Mouse (Mus musculus) limb, embryonic 14.5 days (tissue): Measurements from ENCODE around the gene Gpr141. TPM values are rescaled to one million over a fixed set of nuclear protein-coding genes. Genes with fewer than 3 reads are reported as not detected.

Experiments
- ATAC-seq: fragments of 200-750 bp; cut with Nextera tagmentation; 2 replicates; pipeline ENCODE4 v1.8.0; 2017; ENCODE audit warnings: low read depth, moderate number of reproducible peaks, moderate TSS enrichment; ENCODE audit not compliant: low FRiP score
- DNase-seq: peaks from one replicate; pipeline ENCODE4 v3.0.0-alpha.2; 2015; ENCODE audit warnings: low spot score
- H3K27ac ChIP-seq: fragments of 300-500 bp; sonication (generic); replicated peaks from 2 replicates; pipeline ENCODE4 v1.5.1; 2014; ENCODE audit warnings: low read depth, mild to moderate bottlenecking, low read length, moderate library complexity, mixed read lengths
- H3K27me3 ChIP-seq: fragments of 300-500 bp; sonication (generic); 2 replicates; pipeline ENCODE4 v1.6.1; 2014; ENCODE audit warnings: low read length, mixed read lengths; ENCODE audit not compliant: control insufficient read depth, insufficient read depth
- H3K36me3 ChIP-seq: fragments of 300-500 bp; sonication (generic); 2 replicates; pipeline ENCODE4 v1.6.1; 2014; ENCODE audit warnings: mild to moderate bottlenecking, low read length, moderate library complexity, mixed read lengths; ENCODE audit not compliant: control insufficient read depth, insufficient read depth
- H3K4me1 ChIP-seq: fragments of 300-500 bp; sonication (generic); 2 replicates; pipeline ENCODE4 v1.6.1; 2014; ENCODE audit warnings: antibody characterized with exemption, low read length, mixed read lengths; ENCODE audit not compliant: control insufficient read depth, insufficient read depth
- H3K4me2 ChIP-seq: fragments of 300-500 bp; sonication (generic); replicated peaks from 2 replicates; pipeline ENCODE4 v1.6.1; 2014; ENCODE audit warnings: low read depth, mild to moderate bottlenecking, low read length, moderate library complexity; ENCODE audit not compliant: severe bottlenecking
- H3K4me3 ChIP-seq: fragments of 300-500 bp; sonication (generic); replicated peaks from 2 replicates; pipeline ENCODE4 v1.5.1; 2014; ENCODE audit warnings: low read length
- H3K9ac ChIP-seq: fragments of 300-500 bp; sonication (generic); 2 replicates; pipeline ENCODE4 v1.6.1; 2014; ENCODE audit warnings: mild to moderate bottlenecking, low read depth, low read length, moderate library complexity; ENCODE audit not compliant: severe bottlenecking
- H3K9me3 ChIP-seq: fragments of 300-500 bp; sonication (generic); 2 replicates; pipeline ENCODE4 v1.6.1; 2016; ENCODE audit warnings: low read length; ENCODE audit not compliant: control insufficient read depth
- POLR2A ChIP-seq: fragments of 200-500 bp; IDR thresholded peaks from 2 replicates; pipeline ENCODE4 v1.8.0; 2012; ENCODE audit warnings: inconsistent platforms, mild to moderate bottlenecking, moderate library complexity, borderline replicate concordance; ENCODE audit not compliant: insufficient read depth, insufficient read length; ENCODE audit errors: extremely low read depth
- WGBS: fragments of 180-500 bp; shearing (Covaris S2); extraction: QIAGEN DNeasy Blood & Tissue Kit; methylation state at CpG from one replicate; pipeline ENCODE4 v1.1.7; 2014; 5-methylcytosine and 5-hydroxymethylcytosine counted together
- polyA plus RNA-seq, 2 experiments: library from polyadenylated mRNA; depleted of rRNA in 1 of 2; stranded (reverse) in 1 of 2; unstranded in 1 of 2; fragments of >200 nt; fragmentation: Nextera tagmentation in 1 of 2; extraction: Ambion mirVana in 1 of 2; gene quantifications; 2 replicates each; pipeline versions ENCODE4 v1.2.1 to v1.2.3; 2012 to 2014

Gpr141 gene
- polyA plus RNA-seq, 2 experiments, result 0.30 to 0.94 TPM

- 83% methylated on average over 4 of the region's 4 CpGs for WGBS
- no peaks in the 10 kb centered on the region for H3K4me1 ChIP-seq
- TF ChIP-seq POLR2A, result no peak
- no peak overlapping the region for H3K9ac ChIP-seq
- peaks cover 4% of the 10 kb centered on the region; the same call in 1 of the 2 replicates for H3K27me3 ChIP-seq
- no peaks in the 10 kb centered on the region for H3K9me3 ChIP-seq
- no peak overlapping the region for H3K4me3 ChIP-seq
- H3K27ac ChIP-seq, result no peak overlapping the region
- no peak overlapping the region for H3K4me2 ChIP-seq
- DNase-seq, result no peak
- H3K36me3 ChIP-seq, result no peaks in the 10 kb centered on the region
- no peak for ATAC-seq
Observed at GRCm38 (mm10) chr13:19700733-19701442, 123.2 kb downstream of the Gpr141 start.

Other genes with a start within 250 kb of the Gpr141 start
- 12.4 and 13.1 TPM in 2 replicates for gene Epdr1, start 204.3 kb downstream of the Gpr141 start, polyA plus RNA-seq (2012; rRNA removed)
- gene Epdr1, start 204.3 kb downstream of the Gpr141 start, polyA plus RNA-seq (2014; fragmentation: Nextera tagmentation; extraction: Ambion mirVana), result 16.3 and 16.5 TPM in 2 replicates
- gene Sfrp4, start 201.2 kb downstream of the Gpr141 start, polyA plus RNA-seq (2012; rRNA removed), result 6.7 and 6.9 TPM in 2 replicates
- gene Sfrp4, start 201.2 kb downstream of the Gpr141 start, polyA plus RNA-seq (2014; fragmentation: Nextera tagmentation; extraction: Ambion mirVana), result 4.5 and 7.1 TPM in 2 replicates
- gene Nme8, start 126.5 kb downstream of the Gpr141 start, polyA plus RNA-seq (2012; rRNA removed), result not detected in 2 replicates
- gene Nme8, start 126.5 kb downstream of the Gpr141 start, polyA plus RNA-seq (2014; fragmentation: Nextera tagmentation; extraction: Ambion mirVana), result not detected in 2 replicates